Mouse (Mus musculus): ENCODE results near the gene Slf2. TPM values are rescaled to one million over a fixed set of nuclear protein-coding genes. Genes with fewer than 3 reads are reported as not detected.
A peak's percentile ranks its signal among the peaks of the same experiment; 100 is the strongest.

The Slf2 gene
- total RNA-seq (2018; cell fraction: chromatin; rRNA removed), result 100 to 1,000 TPM in 3 of 26 experiments, 10 to 100 TPM in 23; 34.4 to 118 (median 72.4) TPM
- total RNA-seq (2018; cell fraction: cytosol; rRNA removed), result 10 to 100 TPM; 16.1 to 41.2 (median 27.7) TPM
- 100 to 1,000 TPM in 1 of 26 experiments, 10 to 100 TPM in 25; 33.7 to 110 (median 52.2) TPM for total RNA-seq (2018; cell fraction: nucleus; rRNA removed)
- 17.7 to 22.1 TPM (median 21.7 TPM) in 3 replicates for polyA plus RNA-seq (2018)

- peak within 1 kb of the TSS; percentile 64 for H3K4me3 ChIP-seq (ENCODE audit: inconsistent target)
- H3K27ac ChIP-seq, result peak within 1 kb of the TSS; percentile 66
- peaks cover 11% of the 10 kb centered on the region for H3K36me3 ChIP-seq (ENCODE audit: inconsistent target)
- peaks cover 48% of the 10 kb centered on the region for H3K79me2 ChIP-seq (ENCODE audit: inconsistent target)
- 2% methylated on average over 41 of the region's 55 CpGs for WGBS (ENCODE audit: missing documents)
Measured at GRCm38 (mm10) chr19:44930744-44931453, at the start of gene Slf2. Slf2 (plus strand) TSS chr19:44931151.

GRCm38 (mm10) chr19:44882552-44883024 lies 48.4 kb upstream of the Slf2 start:
- Histone ChIP-seq H3K4me3 (ENCODE audit: inconsistent target) (no peak overlapping the region), H3K27ac (no peak overlapping the region), H3K36me3 (ENCODE audit: inconsistent target) (no peaks in the 10 kb centered on the region), H3K79me2 (ENCODE audit: inconsistent target) (no peaks in the 10 kb centered on the region)
- WGBS (ENCODE audit: missing documents), result 4% methylated on average over 31 of the region's 31 CpGs

GRCm38 (mm10) chr19:44884331-44884730 lies 46.6 kb upstream of the Slf2 start:
- Histone ChIP-seq H3K27ac (no peak overlapping the region), H3K36me3 (ENCODE audit: inconsistent target) (no peaks in the 10 kb centered on the region), H3K79me2 (ENCODE audit: inconsistent target) (no peaks in the 10 kb centered on the region), H3K4me3 (ENCODE audit: inconsistent target) (no peak overlapping the region)
- WGBS (ENCODE audit: missing documents), result 63% methylated on average over 3 of the region's 3 CpGs

- no peaks in the 10 kb centered on the region for H3K79me2 ChIP-seq (ENCODE audit: inconsistent target)
- no peak overlapping the region for H3K4me3 ChIP-seq (ENCODE audit: inconsistent target)
- no peaks in the 10 kb centered on the region for H3K36me3 ChIP-seq (ENCODE audit: inconsistent target)
- no peak overlapping the region for H3K27ac ChIP-seq
- 59% methylated on average over 3 of the region's 3 CpGs for WGBS (ENCODE audit: missing documents)
Measured at GRCm38 (mm10) chr19:44886475-44886874, 44.5 kb upstream of the Slf2 start.

- Histone ChIP-seq H3K4me3 (ENCODE audit: inconsistent target) (no peak overlapping the region), H3K79me2 (ENCODE audit: inconsistent target) (no peaks in the 10 kb centered on the region), H3K27ac (no peak overlapping the region), H3K36me3 (ENCODE audit: inconsistent target) (no peaks in the 10 kb centered on the region)
- WGBS (ENCODE audit: missing documents), result 21% methylated on average over 7 of the region's 7 CpGs
Measured at GRCm38 (mm10) chr19:44887679-44888235, 43.2 kb upstream of the Slf2 start.

GRCm38 (mm10) chr19:44889548-44889947 lies 41.4 kb upstream of the Slf2 start:
- Histone ChIP-seq H3K79me2 (ENCODE audit: inconsistent target) (no peaks in the 10 kb centered on the region), H3K27ac (no peak overlapping the region), H3K36me3 (ENCODE audit: inconsistent target) (no peaks in the 10 kb centered on the region), H3K4me3 (ENCODE audit: inconsistent target) (no peak overlapping the region)
- 37% methylated on average over 6 of the region's 6 CpGs for WGBS (ENCODE audit: missing documents)

GRCm38 (mm10) chr19:44891446-44891845 lies 39.5 kb upstream of the Slf2 start:
- no peak overlapping the region for H3K4me3 ChIP-seq (ENCODE audit: inconsistent target)
- H3K36me3 ChIP-seq (ENCODE audit: inconsistent target), result no peaks in the 10 kb centered on the region
- WGBS (ENCODE audit: missing documents), result 88% methylated on average over 12 of the region's 15 CpGs
- H3K79me2 ChIP-seq (ENCODE audit: inconsistent target), result no peaks in the 10 kb centered on the region
- no peak overlapping the region for H3K27ac ChIP-seq

GRCm38 (mm10) chr19:44893231-44893871 lies 37.6 kb upstream of the Slf2 start:
- H3K27ac ChIP-seq, result no peak overlapping the region
- no peak overlapping the region for H3K4me3 ChIP-seq (ENCODE audit: inconsistent target)
- H3K36me3 ChIP-seq (ENCODE audit: inconsistent target), result no peaks in the 10 kb centered on the region
- no peaks in the 10 kb centered on the region for H3K79me2 ChIP-seq (ENCODE audit: inconsistent target)
- 62% methylated on average over 19 of the region's 19 CpGs for WGBS (ENCODE audit: missing documents)

- whole genome bisulfite sequencing (ENCODE audit: missing documents), result 4% methylated on average over 4 of the region's 4 CpGs
- H3K27ac ChIP-seq, result no peak overlapping the region
Measured at GRCm38 (mm10) chr19:44895245-44895644, 35.7 kb upstream of the Slf2 start.

GRCm38 (mm10) chr19:44896450-44896849 lies 34.5 kb upstream of the Slf2 start:
- Histone ChIP-seq H3K27ac (no peak overlapping the region), H3K36me3 (ENCODE audit: inconsistent target) (no peaks in the 10 kb centered on the region), H3K79me2 (ENCODE audit: inconsistent target) (no peaks in the 10 kb centered on the region), H3K4me3 (ENCODE audit: inconsistent target) (no peak overlapping the region)
- 57% methylated on average over 6 of the region's 6 CpGs for WGBS (ENCODE audit: missing documents)

More at GRCm38 (mm10) chr19:44895245-44895644, 35.7 kb upstream of the Slf2 start:
- no peak overlapping the region for H3K4me3 ChIP-seq (ENCODE audit: inconsistent target)
- H3K79me2 ChIP-seq (ENCODE audit: inconsistent target), result no peaks in the 10 kb centered on the region
- H3K36me3 ChIP-seq (ENCODE audit: inconsistent target), result no peaks in the 10 kb centered on the region

- no peak overlapping the region for H3K27ac ChIP-seq
- H3K79me2 ChIP-seq (ENCODE audit: inconsistent target), result no peaks in the 10 kb centered on the region
- WGBS (ENCODE audit: missing documents), result 80% methylated on average over 5 of the region's 5 CpGs
- no peaks in the 10 kb centered on the region for H3K36me3 ChIP-seq (ENCODE audit: inconsistent target)
- H3K4me3 ChIP-seq (ENCODE audit: inconsistent target), result no peak overlapping the region
Measured at GRCm38 (mm10) chr19:44897521-44897920, 33.4 kb upstream of the Slf2 start.

GRCm38 (mm10) chr19:44898646-44899045 lies 32.3 kb upstream of the Slf2 start:
- Histone ChIP-seq H3K36me3 (ENCODE audit: inconsistent target) (no peaks in the 10 kb centered on the region), H3K27ac (no peak overlapping the region), H3K4me3 (ENCODE audit: inconsistent target) (no peak overlapping the region), H3K79me2 (ENCODE audit: inconsistent target) (no peaks in the 10 kb centered on the region)
- 41% methylated on average over 2 of the region's 3 CpGs for WGBS (ENCODE audit: missing documents)

GRCm38 (mm10) chr19:44899104-44899793 lies 31.7 kb upstream of the Slf2 start:
- H3K79me2 ChIP-seq (ENCODE audit: inconsistent target), result no peaks in the 10 kb centered on the region
- 64% methylated on average over 8 of the region's 9 CpGs for WGBS (ENCODE audit: missing documents)
- no peaks in the 10 kb centered on the region for H3K36me3 ChIP-seq (ENCODE audit: inconsistent target)
- H3K27ac ChIP-seq, result no peak overlapping the region
- no peak overlapping the region for H3K4me3 ChIP-seq (ENCODE audit: inconsistent target)

- Histone ChIP-seq H3K36me3 (ENCODE audit: inconsistent target) (no peaks in the 10 kb centered on the region), H3K27ac (no peak overlapping the region), H3K4me3 (ENCODE audit: inconsistent target) (no peak overlapping the region), H3K79me2 (ENCODE audit: inconsistent target) (no peaks in the 10 kb centered on the region)
- 43% methylated on average over 22 of the region's 22 CpGs for WGBS (ENCODE audit: missing documents)
Measured at GRCm38 (mm10) chr19:44899947-44900773, 30.8 kb upstream of the Slf2 start.

Measured in macrophage (primary cell).